Mouse (Mus musculus) liver, embryonic 13.5 days (tissue): ENCODE data around the gene 4933424G06Rik. TPM values are rescaled to one million over a fixed set of nuclear protein-coding genes. Genes with fewer than 3 reads are reported as not detected.

Experiments
- ATAC-seq: fragments of 200-750 bp; cut with Nextera tagmentation; 2 replicates; pipeline ENCODE4 v1.8.0; 2017; ENCODE audit warnings: low read depth, mild to moderate bottlenecking, moderate number of reproducible peaks, moderate library complexity
- DNase-seq: peaks from one replicate; pipeline ENCODE4 v3.0.0; 2022
- H3K27ac ChIP-seq: fragments of 300-500 bp; sonication (generic); 2 replicates; pipeline ENCODE4 v1.5.1; 2015; ENCODE audit warnings: moderate library complexity, mild to moderate bottlenecking, inconsistent platforms
- H3K27me3 ChIP-seq: fragments of 300-500 bp; sonication (generic); 2 replicates; pipeline ENCODE4 v1.6.1; 2015; ENCODE audit warnings: mild to moderate bottlenecking, inconsistent platforms
- H3K36me3 ChIP-seq: fragments of 300-500 bp; sonication (generic); 2 replicates; pipeline ENCODE4 v1.6.1; 2015; ENCODE audit warnings: mild to moderate bottlenecking, inconsistent platforms
- H3K4me1 ChIP-seq: fragments of 300-500 bp; sonication (generic); replicated peaks from 2 replicates; pipeline ENCODE4 v1.6.1; 2015; ENCODE audit warnings: inconsistent platforms
- H3K4me2 ChIP-seq: fragments of 300-500 bp; sonication (generic); 2 replicates; pipeline ENCODE4 v1.6.1; 2015; ENCODE audit warnings: inconsistent platforms, mild to moderate bottlenecking, moderate library complexity
- H3K4me3 ChIP-seq: fragments of 300-500 bp; sonication (generic); replicated peaks from 2 replicates; pipeline ENCODE4 v1.5.1; 2015; ENCODE audit warnings: mild to moderate bottlenecking, inconsistent platforms
- H3K9ac ChIP-seq: fragments of 300-500 bp; sonication (generic); 2 replicates; pipeline ENCODE4 v1.6.1; 2015; ENCODE audit warnings: mild to moderate bottlenecking, inconsistent platforms
- H3K9me3 ChIP-seq: fragments of 300-500 bp; sonication (generic); replicated peaks from 2 replicates; pipeline ENCODE4 v1.6.1; 2016; ENCODE audit warnings: inconsistent platforms
- WGBS: fragments of 180-500 bp; shearing (Covaris S2); methylation state at CpG from one replicate; pipeline ENCODE4 v1.1.7; 2015; ENCODE audit not compliant: insufficient replicate concordance; 5-methylcytosine and 5-hydroxymethylcytosine counted together
- polyA plus RNA-seq: library from polyadenylated mRNA; unstranded; fragments of >200 nt; fragmentation: Nextera tagmentation; extraction: Ambion mirVana; gene quantifications from 2 replicates; pipeline ENCODE4 v1.2.1, GENCODE M21; 2015

Gene 4933424G06Rik
- polyA plus RNA-seq, 1 experiment from 2014 or later, result not detected

DNA sequence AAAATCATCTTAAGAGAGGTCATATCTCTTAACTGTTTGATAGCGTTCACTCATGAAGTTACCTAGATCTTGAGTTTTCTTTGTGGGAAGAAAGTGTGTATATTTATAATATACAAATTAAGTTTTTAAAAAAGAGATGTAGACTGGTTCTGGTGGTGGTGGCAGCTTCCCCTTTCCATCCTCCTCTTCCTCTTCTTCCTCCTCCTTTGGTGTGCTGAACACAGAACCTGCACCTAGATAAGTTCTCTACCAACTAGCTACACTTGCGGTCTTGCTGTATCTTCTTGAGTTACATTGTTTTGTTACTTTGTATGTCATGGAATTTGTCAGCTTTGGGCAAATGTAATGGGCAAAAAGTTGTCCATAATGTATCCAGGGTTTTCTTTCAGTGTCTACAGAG, 1.2 kb downstream of the 4933424G06Rik start:
- 80% methylated on average over 2 of the region's 2 CpGs for WGBS
- no peak for ATAC-seq

GRCm38 (mm10) chr1:36714311-36714710, 4.4 kb downstream of the 4933424G06Rik start, which contains the start of gene Actr1b:
Gene Actr1b (minus strand): TSS chr1:36714422.
- Histone ChIP-seq H3K27me3 (no peaks in the 10 kb centered on the region), H3K4me1 (peaks cover 5% of the 10 kb centered on the region), H3K27ac (no peak within 1 kb of the TSS), H3K36me3 (no peaks in the 10 kb centered on the region), H3K9me3 (no peaks in the 10 kb centered on the region), H3K4me2 (no peak within 1 kb of the TSS), H3K9ac (no peak within 1 kb of the TSS), H3K4me3 (no peak within 1 kb of the TSS)
- ATAC-seq, result no peak
- WGBS, result 64% methylated on average over 5 of the region's 5 CpGs
- no peak for DNase-seq

More for the DNA sequence above, 1.2 kb downstream of the 4933424G06Rik start:
- H3K27me3 ChIP-seq, result no peaks in the 10 kb centered on the region
- H3K4me2 ChIP-seq, result no peak overlapping the region
- no peak overlapping the region for H3K9ac ChIP-seq
- H3K36me3 ChIP-seq, result peaks cover 20% of the 10 kb centered on the region
- no peak for DNase-seq
- no peaks in the 10 kb centered on the region for H3K9me3 ChIP-seq
- H3K27ac ChIP-seq, result no peak overlapping the region
- peaks cover 26% of the 10 kb centered on the region for H3K4me1 ChIP-seq
- no peak overlapping the region for H3K4me3 ChIP-seq

DNA sequence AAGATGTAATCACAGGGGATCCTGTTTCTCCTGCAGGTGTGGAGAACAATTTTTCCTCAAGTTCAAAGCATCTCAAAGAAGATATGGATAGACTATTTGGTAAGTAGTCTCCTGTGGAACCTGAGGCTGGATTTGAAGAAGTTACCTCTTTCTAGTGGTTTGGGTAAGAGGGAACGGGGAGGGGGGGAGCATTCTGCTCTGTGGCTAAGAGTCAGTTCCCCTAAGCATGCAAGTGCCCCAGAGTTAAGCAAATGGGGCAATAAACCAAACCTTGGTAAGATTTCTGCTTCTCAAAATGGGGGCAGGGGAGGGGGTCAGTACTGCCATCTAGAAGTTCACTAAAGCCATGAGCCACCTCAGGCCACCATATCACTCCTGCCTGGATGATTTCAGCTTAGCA, 8.8 kb downstream of the 4933424G06Rik start:
- H3K4me1 ChIP-seq, result no peaks in the 10 kb centered on the region
- no peak overlapping the region for H3K4me3 ChIP-seq
- H3K27me3 ChIP-seq, result no peaks in the 10 kb centered on the region
- no peak overlapping the region for H3K27ac ChIP-seq
- no peak overlapping the region for H3K4me2 ChIP-seq
- no peak for ATAC-seq
- no peaks in the 10 kb centered on the region for H3K36me3 ChIP-seq
- no peak for DNase-seq
- WGBS, result 29% methylated on average over 1 of the region's 1 CpGs
- no peaks in the 10 kb centered on the region for H3K9me3 ChIP-seq
- H3K9ac ChIP-seq, result no peak overlapping the region

DNA sequence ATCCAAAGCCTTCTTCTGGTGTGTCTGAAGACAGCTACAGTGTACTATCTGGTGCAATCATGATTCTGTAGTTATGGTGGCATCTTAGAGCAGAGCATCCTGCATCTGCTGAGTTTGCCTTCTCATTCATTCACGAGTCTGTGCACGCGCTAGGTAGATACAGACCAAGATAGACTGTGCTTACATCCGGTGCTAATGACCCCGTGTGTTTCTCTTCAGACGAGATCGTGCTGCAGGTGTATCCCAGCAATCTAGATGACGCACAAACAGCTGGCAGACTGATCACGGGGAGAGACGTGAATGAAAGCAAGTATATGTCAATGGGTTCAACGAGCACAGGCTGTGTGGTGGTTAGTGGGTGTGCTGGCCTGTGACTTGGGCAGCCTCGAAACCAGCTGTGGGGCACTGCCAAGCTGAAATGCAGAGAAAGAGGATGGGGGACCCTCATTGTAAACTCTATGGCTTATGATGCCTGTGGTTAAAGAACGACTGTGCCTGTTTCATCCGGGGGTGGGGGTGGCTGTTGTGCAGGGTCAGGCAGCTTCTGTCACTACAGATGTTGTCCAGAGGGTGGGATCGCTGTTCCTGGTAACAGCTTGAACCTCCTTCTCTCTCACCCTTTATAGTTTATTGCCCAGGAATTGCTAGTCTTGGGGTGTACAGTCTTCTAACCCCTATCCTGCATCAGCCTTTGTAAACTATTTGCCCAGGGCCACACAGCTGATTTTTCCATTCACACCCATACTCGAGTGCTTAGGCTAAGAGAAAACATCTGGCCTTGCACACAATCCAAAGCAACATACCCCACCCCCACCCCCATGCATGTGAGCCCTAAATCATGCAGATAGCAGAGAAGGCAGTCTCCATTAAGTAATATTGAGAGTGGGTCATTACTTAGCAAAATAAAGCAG, 13.5 kb downstream of the 4933424G06Rik start:
- Histone ChIP-seq H3K27ac (no peak overlapping the region), H3K9ac (no peak overlapping the region), H3K4me3 (no peak overlapping the region), H3K4me1 (no peaks in the 10 kb centered on the region), H3K4me2 (no peak overlapping the region), H3K36me3 (no peaks in the 10 kb centered on the region), H3K27me3 (no peaks in the 10 kb centered on the region), H3K9me3 (no peaks in the 10 kb centered on the region)
- ATAC-seq (no peak), DNase-seq (no peak)
- WGBS, result 61% methylated on average over 16 of the region's 16 CpGs

DNA sequence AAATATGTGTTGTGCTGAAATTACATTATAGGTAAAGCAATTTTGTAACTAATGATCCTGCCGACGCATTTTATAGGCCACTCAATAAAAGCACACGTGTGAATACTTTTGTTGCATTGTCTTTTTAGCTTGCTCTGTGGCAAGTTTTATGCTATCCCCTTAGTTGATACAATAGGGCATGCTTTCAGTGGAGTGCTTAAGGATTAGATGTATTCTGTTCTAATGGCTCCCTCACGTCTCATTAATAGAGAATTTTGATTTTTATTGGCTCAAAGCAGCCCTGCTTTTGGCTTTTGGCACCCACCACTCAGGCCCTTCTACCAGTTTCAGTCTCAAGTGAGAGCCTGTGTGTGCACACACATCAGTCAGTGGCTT, 14.1 kb downstream of the 4933424G06Rik start:
- no peak overlapping the region for H3K9ac ChIP-seq
- H3K4me1 ChIP-seq, result no peaks in the 10 kb centered on the region
- ATAC-seq (no peak), DNase-seq (no peak)
- WGBS, result 77% methylated on average over 4 of the region's 4 CpGs
- H3K9me3 ChIP-seq, result no peaks in the 10 kb centered on the region
- H3K36me3 ChIP-seq, result no peaks in the 10 kb centered on the region
- H3K27me3 ChIP-seq, result no peaks in the 10 kb centered on the region
- H3K4me2 ChIP-seq, result no peak overlapping the region
- H3K27ac ChIP-seq, result no peak overlapping the region
- no peak overlapping the region for H3K4me3 ChIP-seq

DNA sequence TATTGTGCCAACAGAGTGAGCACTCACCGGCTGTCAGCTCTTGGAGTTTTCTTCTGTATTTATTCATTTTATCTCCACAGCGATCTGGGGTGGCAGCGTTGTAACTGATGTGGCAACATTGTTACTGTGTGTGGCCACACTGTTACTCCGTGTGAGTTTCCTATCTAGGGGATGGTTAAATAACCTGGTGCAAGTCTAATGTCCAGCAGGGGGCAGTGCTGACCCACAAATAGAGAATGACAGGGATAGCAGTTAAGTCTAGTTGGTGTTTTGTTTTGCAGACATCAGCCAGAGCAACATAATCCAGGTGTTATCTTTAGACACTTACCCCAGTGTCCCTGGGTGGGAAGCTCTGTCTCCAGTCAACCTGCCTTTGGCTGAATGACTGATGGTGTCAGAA, 27.4 kb downstream of the 4933424G06Rik start:
- no peak overlapping the region for H3K9ac ChIP-seq
- H3K27ac ChIP-seq, result no peak overlapping the region
- no peak overlapping the region for H3K4me2 ChIP-seq
- no peak overlapping the region for H3K4me3 ChIP-seq
- 0 out of 2 replicates have a peak, but pooled peaks cover 4% of the 10 kb centered on the region for H3K27me3 ChIP-seq
- H3K36me3 ChIP-seq, result no peaks in the 10 kb centered on the region
- H3K4me1 ChIP-seq, result no peaks in the 10 kb centered on the region
- 7% methylated on average over 4 of the region's 4 CpGs for WGBS
- DNase-seq, result peak; percentile 51
- ATAC-seq, result no peak
- no peaks in the 10 kb centered on the region for H3K9me3 ChIP-seq

GRCm38 (mm10) chr1:36739231-36739630, 29.3 kb downstream of the 4933424G06Rik start:
- Histone ChIP-seq H3K4me1 (no peaks in the 10 kb centered on the region), H3K4me2 (no peak overlapping the region), H3K36me3 (no peaks in the 10 kb centered on the region), H3K9ac (no peak overlapping the region), H3K27me3 (peaks cover 11% of the 10 kb centered on the region; the same call in 1 of the 2 replicates), H3K9me3 (no peaks in the 10 kb centered on the region), H3K27ac (no peak overlapping the region), H3K4me3 (no peak overlapping the region)
- DNase-seq (no peak), ATAC-seq (no peak)
- WGBS, result 52% methylated on average over 5 of the region's 5 CpGs

DNA sequence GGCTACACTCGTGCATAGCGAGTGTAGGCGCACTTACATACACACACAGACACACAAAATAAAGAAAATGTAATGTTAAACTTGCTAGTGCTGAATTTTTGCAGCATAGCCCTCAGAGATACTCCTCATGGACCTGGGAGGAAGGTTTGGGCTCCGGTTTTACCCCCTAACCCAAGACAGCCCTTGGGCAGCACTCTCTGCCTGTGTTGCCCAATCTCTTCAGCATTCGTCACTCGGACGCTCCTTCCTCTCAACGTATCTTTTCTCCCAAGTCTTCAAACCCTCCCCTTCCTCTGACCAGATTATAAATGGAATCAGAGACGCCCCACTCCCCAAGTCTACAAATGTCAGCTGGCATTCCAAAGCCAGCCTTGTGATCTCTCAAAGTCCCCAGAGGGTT, 33.1 kb downstream of the 4933424G06Rik start:
- ATAC-seq, result no peak
- H3K27ac ChIP-seq, result no peak overlapping the region
- WGBS, result 47% methylated on average over 9 of the region's 9 CpGs

GRCm38 (mm10) chr1:36744268-36744944, 34.5 kb downstream of the 4933424G06Rik start:
- H3K36me3 ChIP-seq, result no peaks in the 10 kb centered on the region
- 27% methylated on average over 17 of the region's 17 CpGs for WGBS
- H3K27ac ChIP-seq, result no peak overlapping the region
- no peaks in the 10 kb centered on the region for H3K4me1 ChIP-seq
- no peak overlapping the region for H3K4me2 ChIP-seq
- peaks cover 11% of the 10 kb centered on the region; the same call in 1 of the 2 replicates for H3K27me3 ChIP-seq
- H3K9me3 ChIP-seq, result no peaks in the 10 kb centered on the region
- peak; percentile 27 for DNase-seq
- no peak for ATAC-seq
- no peak overlapping the region for H3K9ac ChIP-seq
- no peak overlapping the region for H3K4me3 ChIP-seq

More for the DNA sequence above, 33.1 kb downstream of the 4933424G06Rik start:
- H3K9me3 ChIP-seq, result no peaks in the 10 kb centered on the region
- H3K4me2 ChIP-seq, result no peak overlapping the region
- H3K9ac ChIP-seq, result no peak overlapping the region
- DNase-seq, result no peak
- no peak overlapping the region for H3K4me3 ChIP-seq
- no peaks in the 10 kb centered on the region for H3K4me1 ChIP-seq
- H3K36me3 ChIP-seq, result no peaks in the 10 kb centered on the region
- peaks cover 11% of the 10 kb centered on the region; the same call in 1 of the 2 replicates for H3K27me3 ChIP-seq

DNA sequence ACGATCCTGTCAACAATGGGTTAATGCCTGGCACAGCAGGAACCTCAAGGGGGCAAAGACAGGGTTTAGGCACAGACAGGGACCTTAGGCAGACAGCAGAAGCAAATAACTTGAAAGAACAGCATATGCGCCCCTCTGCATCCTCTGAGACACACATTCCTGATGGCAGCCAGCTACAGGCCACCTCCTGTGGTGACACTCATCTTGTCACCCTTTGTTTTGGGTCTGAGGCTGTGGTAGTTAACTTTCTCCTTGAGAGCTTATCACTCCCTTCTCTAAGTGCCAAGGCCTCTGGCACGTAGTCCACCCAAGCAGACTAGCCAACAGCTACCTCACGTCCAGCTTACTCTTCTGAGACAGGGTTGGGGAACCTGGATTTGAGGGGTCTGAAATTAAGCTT, 35.7 kb downstream of the 4933424G06Rik start:
- H3K27ac ChIP-seq, result no peak overlapping the region
- 46% methylated on average over 4 of the region's 4 CpGs for WGBS
- H3K4me3 ChIP-seq, result no peak overlapping the region
- H3K4me1 ChIP-seq, result no peaks in the 10 kb centered on the region
- no peak for ATAC-seq
- no peak overlapping the region for H3K9ac ChIP-seq
- DNase-seq, result no peak
- no peaks in the 10 kb centered on the region for H3K36me3 ChIP-seq
- H3K4me2 ChIP-seq, result no peak overlapping the region
- H3K27me3 ChIP-seq, result peaks cover 7% of the 10 kb centered on the region; the same call in 1 of the 2 replicates
- no peaks in the 10 kb centered on the region for H3K9me3 ChIP-seq

GRCm38 (mm10) chr1:36746452-36746851, 36.5 kb downstream of the 4933424G06Rik start:
- no peak overlapping the region for H3K4me2 ChIP-seq

More at GRCm38 (mm10) chr1:36746452-36746851, 36.5 kb downstream of the 4933424G06Rik start:
- Histone ChIP-seq H3K9ac (no peak overlapping the region), H3K4me1 (no peaks in the 10 kb centered on the region), H3K4me3 (no peak overlapping the region), H3K36me3 (no peaks in the 10 kb centered on the region), H3K27me3 (peaks cover 7% of the 10 kb centered on the region; the same call in 1 of the 2 replicates), H3K27ac (no peak overlapping the region), H3K9me3 (no peaks in the 10 kb centered on the region)
- DNase-seq, result peak; percentile 26
- 40% methylated on average over 15 of the region's 15 CpGs for WGBS
- ATAC-seq, result no peak
